Mouse (Mus musculus) lung, adult 2 months (tissue): Measurements from ENCODE around the gene Klhl9.

Source experiments
- CTCF ChIP-seq: fragments of 200-500 bp; IDR thresholded peaks from 2 replicates; pipeline ENCODE4 v1.5.1; 2011; ENCODE audit warnings: mild to moderate bottlenecking, low read length, control low read depth; ENCODE audit not compliant: insufficient read depth
- POLR2A ChIP-seq: fragments of 200-500 bp; IDR thresholded peaks from 2 replicates; pipeline ENCODE4 v1.6.1; 2011; ENCODE audit warnings: low read depth, mild to moderate bottlenecking, control low read depth, low read length, borderline replicate concordance; ENCODE audit errors: extremely low read depth

GRCm38 (mm10) chr4:88707128-88707826, 15.0 kb downstream of the Klhl9 start:
- TF ChIP-seq CTCF (no peak), POLR2A (no peak)
